Mouse (Mus musculus): ENCODE data around the gene Il31ra. TPM values are rescaled to one million over a fixed set of nuclear protein-coding genes. Genes with fewer than 3 reads are reported as not detected.
"Not testable (repeated sequence)": the region's sequence is repeated elsewhere in the genome, so short reads cannot be mapped to it uniquely, and the experiment has no call there.

Gene Il31ra
- polyA plus RNA-seq, 1 experiment from 2014 or later = not detected

DNA sequence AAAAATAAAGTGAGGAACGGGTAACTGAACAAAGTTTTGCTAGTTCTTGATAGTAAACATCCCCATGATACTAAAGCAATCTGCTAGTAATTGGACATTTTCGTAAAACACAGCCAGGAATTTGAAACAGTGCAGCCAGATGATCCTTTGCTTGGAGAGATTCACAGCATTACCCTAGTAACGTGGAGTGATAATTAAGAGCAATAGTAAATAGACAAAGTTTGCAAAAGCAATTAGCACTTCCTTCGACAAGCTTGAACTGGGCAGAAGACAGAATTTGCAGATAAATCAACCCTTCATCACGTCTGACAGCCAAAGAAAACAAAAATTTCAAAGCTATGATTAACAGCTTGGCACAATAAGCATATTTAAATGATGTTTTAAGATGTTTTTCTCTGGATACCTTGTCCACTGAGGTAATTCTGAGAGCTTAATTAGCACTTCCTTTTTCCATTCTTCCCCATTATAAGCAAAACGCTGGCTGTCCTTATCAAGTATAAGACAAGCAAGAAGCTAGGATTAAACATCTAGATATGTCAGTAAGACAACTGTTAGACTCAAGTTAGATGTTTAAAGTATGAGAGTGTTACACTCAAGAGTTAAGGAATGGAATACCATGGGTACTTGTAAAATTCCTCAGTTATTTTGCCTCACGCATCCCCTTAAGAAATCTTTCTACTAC lies 9.5 kb downstream of the Il31ra start:
- 77% methylated on average over 7 of the region's 7 CpGs for WGBS (ENCODE audit: missing documents)
- no peaks in the 10 kb centered on the region for H3K36me3 ChIP-seq (ENCODE audit: inconsistent target)

GRCm38 (mm10) chr13:112582291-112582690 lies 11.9 kb downstream of the Il31ra start:
- no peak overlapping the region for H3K27ac ChIP-seq
- no peak overlapping the region for H3K4me3 ChIP-seq (ENCODE audit: inconsistent target)
- no peaks in the 10 kb centered on the region for H3K79me2 ChIP-seq (ENCODE audit: inconsistent target)
- no peaks in the 10 kb centered on the region for H3K36me3 ChIP-seq (ENCODE audit: inconsistent target)
- WGBS (ENCODE audit: missing documents) = 89% methylated on average over 8 of the region's 8 CpGs

More for the DNA sequence above, 9.5 kb downstream of the Il31ra start:
- Histone ChIP-seq H3K4me3 (ENCODE audit: inconsistent target) (no peak overlapping the region), H3K79me2 (ENCODE audit: inconsistent target) (no peaks in the 10 kb centered on the region), H3K27ac (no peak overlapping the region)

DNA sequence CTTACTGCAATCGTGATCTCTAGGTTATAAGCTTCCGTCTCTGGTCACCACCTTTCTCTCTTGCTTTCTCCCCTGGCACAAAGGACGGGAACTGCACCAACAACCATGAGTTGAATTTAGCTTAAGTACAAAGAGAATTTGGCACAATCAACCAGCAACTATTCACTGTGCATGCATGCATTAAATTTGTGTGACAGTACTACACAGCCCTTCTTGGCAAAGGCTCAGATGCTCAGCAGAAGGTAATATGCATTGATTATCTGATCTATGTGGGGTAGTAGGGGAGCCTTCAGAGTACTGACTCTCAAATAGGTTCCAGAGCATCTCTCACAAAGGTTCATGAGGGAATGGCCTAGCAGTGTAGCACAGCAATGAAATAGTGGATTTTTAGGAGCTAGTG lies 12.4 kb downstream of the Il31ra start:
- Histone ChIP-seq H3K79me2 (ENCODE audit: inconsistent target) (no peaks in the 10 kb centered on the region), H3K36me3 (ENCODE audit: inconsistent target) (no peaks in the 10 kb centered on the region), H3K4me3 (ENCODE audit: inconsistent target) (no peak overlapping the region), H3K27ac (no peak overlapping the region)
- WGBS (ENCODE audit: missing documents) = 86% methylated on average over 3 of the region's 3 CpGs

- WGBS (ENCODE audit: missing documents) = 71% methylated on average over 11 of the region's 11 CpGs
- Histone ChIP-seq H3K36me3 (ENCODE audit: inconsistent target) (no peaks in the 10 kb centered on the region), H3K79me2 (ENCODE audit: inconsistent target) (no peaks in the 10 kb centered on the region), H3K27ac (no peak overlapping the region), H3K4me3 (ENCODE audit: inconsistent target) (no peak overlapping the region)
Observed at GRCm38 (mm10) chr13:112580590-112581320, 13.4 kb downstream of the Il31ra start.

DNA sequence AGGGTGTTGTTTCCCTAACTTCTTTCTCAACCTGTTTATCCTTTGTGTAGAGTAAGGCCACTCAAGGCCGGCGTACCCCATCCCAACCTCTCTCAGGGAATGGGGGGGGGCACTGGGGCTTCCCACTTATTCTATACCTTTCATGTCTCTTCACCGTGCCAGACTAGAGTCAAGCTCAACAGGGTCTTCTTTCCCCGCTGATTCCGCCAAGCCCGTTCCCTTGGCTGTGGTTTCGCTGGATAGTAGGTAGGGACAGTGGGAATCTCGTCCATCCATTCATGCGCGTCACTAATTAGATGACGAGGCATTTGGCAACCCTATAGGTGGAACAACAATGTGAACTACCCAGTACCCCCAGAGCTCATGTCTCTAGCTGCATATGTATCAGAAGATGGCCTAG lies 16.1 kb downstream of the Il31ra start:
- not testable (repeated sequence) for H3K4me3 ChIP-seq (ENCODE audit: inconsistent target)

GRCm38 (mm10) chr13:112573800-112574199 lies 20.4 kb downstream of the Il31ra start:
- no peaks in the 10 kb centered on the region for H3K79me2 ChIP-seq (ENCODE audit: inconsistent target)
- H3K4me3 ChIP-seq (ENCODE audit: inconsistent target) = no peak overlapping the region
- no peaks in the 10 kb centered on the region for H3K36me3 ChIP-seq (ENCODE audit: inconsistent target)
- H3K27ac ChIP-seq = no peak overlapping the region

More for the DNA sequence above, 16.1 kb downstream of the Il31ra start:
- not testable (repeated sequence) for H3K27ac ChIP-seq; H3K36me3 ChIP-seq (ENCODE audit: inconsistent target); H3K79me2 ChIP-seq (ENCODE audit: inconsistent target)
- 65% methylated on average over 11 of the region's 11 CpGs for WGBS (ENCODE audit: missing documents)

GRCm38 (mm10) chr13:112570768-112571167 lies 23.4 kb downstream of the Il31ra start:
- Histone ChIP-seq H3K36me3 (ENCODE audit: inconsistent target) (no peaks in the 10 kb centered on the region), H3K4me3 (ENCODE audit: inconsistent target) (no peak overlapping the region), H3K27ac (no peak overlapping the region), H3K79me2 (ENCODE audit: inconsistent target) (no peaks in the 10 kb centered on the region)
- 86% methylated on average over 5 of the region's 5 CpGs for WGBS (ENCODE audit: missing documents)

GRCm38 (mm10) chr13:112569606-112570005 lies 24.6 kb downstream of the Il31ra start:
- Histone ChIP-seq H3K36me3 (ENCODE audit: inconsistent target) (no peaks in the 10 kb centered on the region), H3K27ac (no peak overlapping the region), H3K4me3 (ENCODE audit: inconsistent target) (no peak overlapping the region), H3K79me2 (ENCODE audit: inconsistent target) (no peaks in the 10 kb centered on the region)
- 80% methylated on average over 4 of the region's 4 CpGs for WGBS (ENCODE audit: missing documents)

DNA sequence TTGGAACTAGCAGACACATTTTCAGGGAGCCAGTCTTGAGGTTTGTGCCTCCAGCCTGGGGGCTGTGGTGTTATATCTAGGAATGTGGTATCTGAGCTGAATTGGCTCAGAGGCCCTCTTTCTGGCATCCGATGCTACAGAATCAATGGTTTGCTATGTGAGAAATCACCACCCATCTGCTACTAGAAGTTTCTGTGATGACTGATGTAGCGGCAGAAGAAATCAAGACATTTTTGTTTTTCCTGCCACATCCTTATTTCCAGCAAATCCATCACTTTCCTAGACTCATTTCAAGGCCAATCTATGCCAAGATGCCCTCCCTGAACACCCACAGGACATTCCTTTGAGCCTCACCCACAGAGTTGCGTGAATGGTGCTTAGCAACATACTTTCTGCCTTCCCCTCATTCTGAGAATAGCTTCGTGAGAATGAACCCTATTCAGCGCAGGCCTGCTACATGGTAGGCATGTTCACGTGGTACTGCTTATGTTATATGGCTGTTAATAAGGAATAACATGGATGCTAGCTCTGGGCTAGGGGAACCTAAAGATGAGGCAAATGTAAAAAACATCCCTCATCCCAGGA lies 33.5 kb downstream of the Il31ra start:
- H3K36me3 ChIP-seq (ENCODE audit: inconsistent target) = no peaks in the 10 kb centered on the region
- H3K79me2 ChIP-seq (ENCODE audit: inconsistent target) = no peaks in the 10 kb centered on the region
- 96% methylated on average over 6 of the region's 6 CpGs for WGBS (ENCODE audit: missing documents)
- no peak overlapping the region for H3K4me3 ChIP-seq (ENCODE audit: inconsistent target)
- H3K27ac ChIP-seq = no peak overlapping the region

DNA sequence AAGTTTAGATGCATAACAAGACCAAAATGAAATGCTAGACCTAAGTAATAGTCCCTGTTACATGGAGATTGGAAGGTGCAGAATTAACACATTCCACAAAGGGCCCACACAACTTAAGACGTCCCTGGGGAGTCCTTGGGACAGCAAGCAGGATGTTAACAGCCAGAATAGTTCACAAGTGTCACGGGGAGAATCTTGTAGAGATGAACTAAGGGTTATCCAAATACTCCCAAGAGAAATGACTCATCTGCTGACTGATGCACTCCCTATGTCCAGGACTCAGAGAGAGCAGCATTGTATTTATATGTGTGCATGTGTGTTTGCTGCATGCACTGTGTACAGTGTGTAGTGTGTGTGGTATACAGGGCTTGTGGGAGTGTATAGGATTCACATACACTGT lies 37.7 kb downstream of the Il31ra start:
- WGBS (ENCODE audit: missing documents) = 89% methylated on average over 2 of the region's 2 CpGs
- Histone ChIP-seq H3K36me3 (ENCODE audit: inconsistent target) (no peaks in the 10 kb centered on the region), H3K4me3 (ENCODE audit: inconsistent target) (no peak overlapping the region), H3K27ac (no peak overlapping the region), H3K79me2 (ENCODE audit: inconsistent target) (no peaks in the 10 kb centered on the region)

GRCm38 (mm10) chr13:112553304-112553703 lies 40.9 kb downstream of the Il31ra start:
- 100% methylated on average over 5 of the region's 5 CpGs for WGBS (ENCODE audit: missing documents)
- no peaks in the 10 kb centered on the region for H3K79me2 ChIP-seq (ENCODE audit: inconsistent target)
- H3K27ac ChIP-seq = no peak overlapping the region
- H3K36me3 ChIP-seq (ENCODE audit: inconsistent target) = no peaks in the 10 kb centered on the region
- no peak overlapping the region for H3K4me3 ChIP-seq (ENCODE audit: inconsistent target)

DNA sequence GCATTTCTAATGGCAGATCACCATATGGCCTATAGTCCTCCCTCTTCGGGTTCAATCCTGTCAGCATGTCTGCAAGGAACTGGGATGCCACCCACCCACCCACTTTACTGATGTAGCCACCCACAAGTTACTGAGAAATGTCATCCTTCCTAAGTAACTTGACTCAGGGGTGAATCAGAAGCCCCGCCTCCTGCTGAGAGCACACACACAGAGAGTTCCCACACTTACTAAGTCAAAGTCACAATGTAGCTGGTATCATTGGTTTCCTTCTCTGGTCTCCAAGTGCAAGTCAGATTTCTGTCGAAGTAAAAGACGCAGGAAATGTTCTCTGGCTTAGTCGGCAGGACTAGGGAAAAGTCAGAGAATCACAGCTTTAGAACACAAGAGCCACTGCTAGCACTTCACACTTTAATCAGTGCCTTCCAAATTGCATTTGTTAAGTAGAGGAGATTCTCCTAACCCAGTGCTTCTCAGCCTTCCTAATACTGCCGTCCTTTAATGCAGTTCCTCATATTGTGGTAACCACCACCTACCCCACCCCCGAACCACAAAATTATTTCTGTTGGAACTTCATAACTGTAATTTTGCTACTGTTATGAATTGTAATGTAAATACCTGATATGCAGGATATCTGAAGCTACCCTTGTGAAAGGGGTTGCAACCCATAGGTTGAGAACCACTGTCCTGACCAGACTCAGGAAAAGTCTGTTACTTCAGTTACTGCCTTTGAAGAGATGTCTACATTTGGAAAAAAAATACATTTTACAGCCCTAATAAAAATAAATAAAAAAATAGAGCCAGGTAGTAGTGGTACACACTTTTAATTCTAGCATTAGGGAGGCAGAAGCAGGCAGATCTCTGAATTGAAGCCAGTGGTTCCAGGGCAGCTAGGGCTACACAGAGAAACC lies 42.3 kb downstream of the Il31ra start:
- Histone ChIP-seq H3K36me3 (ENCODE audit: inconsistent target) (no peaks in the 10 kb centered on the region), H3K27ac (no peak overlapping the region)
- WGBS (ENCODE audit: missing documents) = 24% methylated on average over 7 of the region's 7 CpGs

GRCm38 (mm10) chr13:112541223-112541975 lies 52.8 kb downstream of the Il31ra start:
- no peaks in the 10 kb centered on the region for H3K36me3 ChIP-seq (ENCODE audit: inconsistent target)
- H3K4me3 ChIP-seq (ENCODE audit: inconsistent target) = no peak overlapping the region
- no peak overlapping the region for H3K27ac ChIP-seq
- H3K79me2 ChIP-seq (ENCODE audit: inconsistent target) = no peaks in the 10 kb centered on the region
- WGBS (ENCODE audit: missing documents) = 94% methylated on average over 10 of the region's 10 CpGs

More for the DNA sequence above, 42.3 kb downstream of the Il31ra start:
- Histone ChIP-seq H3K79me2 (ENCODE audit: inconsistent target) (no peaks in the 10 kb centered on the region), H3K4me3 (ENCODE audit: inconsistent target) (no peak overlapping the region)

DNA sequence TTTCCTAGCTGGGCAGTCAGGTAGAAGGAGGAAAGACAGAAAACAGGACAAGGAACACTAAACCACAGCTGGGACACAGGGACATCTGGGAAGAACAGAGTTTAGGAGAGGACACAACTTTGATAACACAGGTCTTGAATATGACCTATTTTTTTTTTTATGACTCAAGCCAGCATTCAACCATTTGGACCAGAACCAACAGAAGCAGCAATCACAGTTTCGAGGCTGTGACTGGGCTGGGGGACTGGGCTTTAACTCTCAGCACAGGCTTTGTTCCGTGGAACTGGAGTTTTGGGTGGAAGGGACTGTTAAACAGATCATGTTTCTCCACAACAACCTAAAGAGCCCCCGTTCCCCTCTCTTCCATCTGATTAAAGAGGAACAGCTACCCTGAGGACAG lies 53.5 kb downstream of the Il31ra start:
- no peak overlapping the region for H3K4me3 ChIP-seq (ENCODE audit: inconsistent target)
- WGBS (ENCODE audit: missing documents) = 79% methylated on average over 3 of the region's 3 CpGs
- H3K36me3 ChIP-seq (ENCODE audit: inconsistent target) = no peaks in the 10 kb centered on the region
- no peaks in the 10 kb centered on the region for H3K79me2 ChIP-seq (ENCODE audit: inconsistent target)
- H3K27ac ChIP-seq = no peak overlapping the region

Measured in macrophage (primary cell).